Mouse (Mus musculus): ENCODE results near the gene Mettl7b.

The Mettl7b gene

GRCm38 (mm10) chr10:128945675-128946074, 15.1 kb downstream of the Mettl7b start:
- peak; percentile 78 to 79 for DNase-seq

GRCm38 (mm10) chr10:128940475-128941061, 20.2 kb downstream of the Mettl7b start:
- no peak for DNase-seq

GRCm38 (mm10) chr10:128938974-128939373, 21.8 kb downstream of the Mettl7b start:
- peak; percentile 50 to 58 for DNase-seq

DNA sequence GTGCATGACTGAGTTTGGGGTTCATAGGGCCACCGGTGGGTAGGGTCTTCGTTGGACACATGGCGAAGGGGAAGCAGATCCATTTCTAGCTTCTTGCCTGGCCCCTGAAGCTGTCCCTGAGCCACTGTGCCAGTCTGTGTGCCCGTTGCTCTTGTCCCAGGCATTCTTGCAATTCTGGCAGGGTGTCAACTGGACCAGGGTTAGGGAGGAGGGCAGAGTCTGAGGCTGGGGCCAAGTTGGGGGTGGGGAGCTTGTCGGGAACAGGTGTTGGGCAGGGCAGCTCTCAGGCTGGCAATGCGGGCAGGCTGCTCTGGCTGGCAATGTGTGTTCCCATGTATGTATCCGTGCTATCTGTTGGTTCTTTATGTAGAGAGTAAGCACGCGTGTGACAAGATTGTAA, 22.3 kb downstream of the Mettl7b start:
- DNase-seq: peak; percentile 99 to 100

- DNase-seq: peak; percentile 73 to 75
Measured at GRCm38 (mm10) chr10:128937756-128938390, 22.9 kb downstream of the Mettl7b start.

DNA sequence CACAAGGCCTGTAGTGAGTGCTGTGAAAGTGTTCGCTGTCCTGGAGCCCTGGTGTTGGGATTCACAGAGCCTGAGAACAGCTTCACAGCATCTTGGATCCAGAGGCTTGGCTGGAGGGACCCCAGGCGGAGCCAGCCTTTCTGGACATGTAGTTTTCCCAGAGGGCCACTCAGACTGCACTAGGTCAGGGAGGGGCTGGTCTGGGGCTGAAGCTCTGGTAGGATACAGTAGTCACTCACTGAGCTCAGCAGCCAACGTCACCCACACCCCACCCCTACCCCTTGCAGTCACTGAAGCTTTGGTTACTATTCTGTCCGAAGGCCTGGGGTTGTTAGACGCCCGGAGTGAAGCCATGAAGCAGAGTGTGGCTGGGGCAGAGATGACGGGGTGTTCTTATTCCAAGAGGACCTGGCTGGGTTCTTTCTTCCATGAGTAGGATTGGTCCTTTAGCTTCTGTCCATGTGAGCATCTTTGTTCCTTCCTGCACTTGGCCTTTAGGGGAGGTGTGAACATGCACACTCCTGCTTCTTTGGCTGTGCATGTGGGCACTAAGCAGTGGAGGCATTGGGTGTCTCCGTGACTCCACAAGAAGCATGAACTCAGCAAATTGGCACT, 24.9 kb downstream of the Mettl7b start:
- DNase-seq: peak; percentile 60 to 62

DNA sequence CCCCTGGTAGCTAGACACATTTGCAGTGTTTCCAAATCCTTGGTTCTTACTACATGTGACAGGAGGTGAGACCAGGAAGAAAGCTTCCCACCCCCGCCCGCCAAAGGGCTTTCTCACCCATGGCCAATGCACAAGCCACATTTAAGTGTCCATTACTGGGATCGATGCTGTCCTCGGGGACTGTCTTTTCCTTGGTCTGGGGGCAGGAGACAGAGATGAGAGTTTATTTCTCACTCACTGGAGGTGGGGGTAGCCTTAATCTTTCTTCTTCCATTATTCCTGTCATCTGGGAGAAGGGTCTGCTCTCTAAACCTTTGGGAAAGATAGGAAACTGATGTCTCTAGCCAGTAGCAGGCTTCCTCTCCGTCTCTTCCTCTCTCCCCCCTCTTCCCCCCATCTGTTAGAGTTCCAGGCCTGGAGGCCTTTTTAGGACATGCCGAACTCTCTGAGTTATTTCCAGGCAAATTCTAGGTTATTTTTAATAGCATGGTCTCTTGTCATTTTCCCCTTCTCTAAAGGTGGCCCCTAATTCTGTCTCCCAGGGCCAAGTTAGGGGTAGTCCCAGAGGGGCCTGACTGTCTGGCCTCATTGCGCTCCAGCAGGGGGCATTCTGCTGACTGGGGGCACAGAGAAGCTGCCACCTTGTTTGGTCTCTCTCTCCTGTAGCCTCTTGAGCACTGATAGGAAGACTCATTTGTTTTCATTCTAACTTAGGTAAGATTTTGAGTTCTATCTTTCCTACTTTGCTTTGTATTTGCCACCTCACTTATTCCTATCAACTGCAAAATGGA, 25.6 kb downstream of the Mettl7b start:
- peak; percentile 61 to 65 for DNase-seq

DNA sequence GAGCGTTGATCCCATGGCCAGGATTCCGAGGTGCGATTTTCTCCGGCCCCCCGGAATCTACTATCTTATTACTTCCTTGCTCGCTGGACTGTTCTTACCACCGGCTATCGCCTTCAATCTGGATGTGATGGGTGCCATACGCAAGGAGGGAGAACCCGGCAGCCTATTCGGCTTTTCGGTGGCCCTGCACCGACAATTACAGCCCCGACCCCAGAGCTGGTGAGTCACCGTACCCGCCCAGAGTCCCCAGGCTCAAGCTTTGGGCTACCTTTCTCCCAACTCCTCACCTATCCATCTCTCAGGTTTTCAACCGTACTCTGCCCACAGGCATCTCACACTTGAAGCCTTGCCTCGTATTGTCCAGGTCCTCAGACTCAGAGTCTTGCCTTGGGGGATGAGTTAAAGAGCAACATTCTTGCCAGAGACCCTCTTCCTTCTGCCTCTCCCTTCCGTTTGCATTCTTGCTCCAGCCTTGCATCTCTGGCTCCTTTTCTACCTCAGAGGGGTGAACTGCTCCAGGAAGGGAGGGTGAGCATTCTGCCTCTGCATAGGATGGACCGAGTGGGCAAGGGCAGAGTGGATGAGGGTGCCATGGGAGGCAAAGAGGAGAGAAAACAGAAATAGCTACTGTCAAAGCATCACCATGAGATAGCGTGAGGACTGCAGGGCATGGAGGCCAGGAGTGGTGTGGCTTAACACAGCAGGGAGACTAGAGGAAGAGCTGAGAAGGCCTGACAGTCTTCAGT, 26.6 kb downstream of the Mettl7b start:
- DNase-seq: peak; percentile 45 to 62

GRCm38 (mm10) chr10:128933574-128933973, 27.2 kb downstream of the Mettl7b start, which contains the start of gene Itga7:
Gene Itga7 (plus strand): TSS chr10:128933818.
- DNase-seq: peak; percentile 83 to 86

DNA sequence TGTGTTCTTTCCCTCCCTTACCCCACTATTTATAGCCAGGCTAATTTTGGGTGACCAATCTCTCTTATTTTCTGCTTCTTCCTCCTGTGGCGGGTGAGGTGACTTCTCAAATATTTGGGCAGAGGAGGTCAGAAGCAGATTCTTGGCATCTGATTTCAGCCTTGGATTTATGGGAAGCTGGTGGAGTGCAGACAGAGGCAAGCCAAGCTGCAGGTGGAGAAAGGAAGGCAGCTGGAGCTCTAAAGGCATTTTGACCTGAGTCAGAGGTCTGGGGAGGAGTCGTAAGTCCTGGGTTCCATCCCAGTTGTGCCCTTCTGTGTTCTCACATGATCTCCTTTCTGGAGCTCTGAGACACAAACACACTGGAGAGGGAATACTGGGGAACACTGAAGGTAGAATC, 29.3 kb downstream of the Mettl7b start:
- DNase-seq: no peak

DNA sequence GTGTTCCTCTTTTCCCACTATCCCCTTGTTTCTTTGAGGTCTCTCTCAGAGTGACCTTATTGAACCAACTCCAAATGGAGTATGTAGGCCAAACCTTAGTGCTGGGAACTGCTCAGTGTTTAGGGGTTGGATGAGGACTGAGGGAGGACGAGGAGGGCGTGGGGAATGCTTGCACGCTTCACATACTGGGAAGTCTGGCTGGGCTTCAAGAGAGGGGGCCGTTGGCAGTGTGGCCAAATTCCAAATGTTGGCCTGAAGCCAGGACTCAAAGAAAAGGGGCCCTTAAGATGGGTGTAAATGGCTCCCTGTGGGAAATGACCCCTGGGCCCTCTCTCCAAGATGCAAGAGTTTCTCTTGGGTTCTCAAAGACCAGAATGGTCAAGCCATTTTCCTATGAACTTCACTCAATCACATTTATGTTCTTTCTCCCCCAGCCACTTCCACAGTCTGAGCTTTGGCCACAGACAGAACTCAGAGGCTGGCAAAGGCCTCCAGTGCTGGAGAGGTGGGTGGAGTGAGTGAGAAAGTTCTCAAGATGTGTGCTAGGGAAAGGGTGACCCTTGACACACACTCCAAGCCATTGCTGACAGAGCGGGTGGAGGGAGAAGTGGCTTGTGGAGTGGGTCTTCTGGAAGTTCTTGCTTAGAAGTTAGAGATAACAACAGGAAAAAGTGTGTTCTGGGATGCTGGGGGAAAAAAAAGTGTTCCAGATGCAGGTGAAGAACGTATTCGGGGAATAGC, 31.0 kb downstream of the Mettl7b start:
- peak; percentile 65 to 71 for DNase-seq

- peak; percentile 67 to 71 for DNase-seq
Measured at GRCm38 (mm10) chr10:128928356-128928755, 32.4 kb downstream of the Mettl7b start.

DNA sequence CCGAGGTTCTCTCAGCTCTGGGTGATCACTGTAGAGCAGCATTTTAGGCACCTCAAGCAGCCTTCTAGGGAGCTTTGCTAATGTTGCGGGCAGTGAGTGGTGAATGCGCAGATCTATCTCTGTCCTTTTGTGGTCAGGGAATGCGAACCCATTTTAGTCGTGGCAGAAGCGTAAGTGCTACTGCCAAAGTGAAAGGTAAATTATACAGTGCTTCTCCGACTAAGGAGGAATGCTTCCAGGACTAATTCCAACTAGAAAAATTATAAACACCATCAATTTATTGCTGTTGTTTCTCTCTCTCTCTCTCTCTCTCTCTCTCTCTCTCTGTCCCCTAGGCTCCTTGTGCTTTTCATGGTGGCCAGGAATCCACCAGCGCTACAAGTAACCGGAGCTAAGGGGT, 36.9 kb downstream of the Mettl7b start, which contains the start of gene Bloc1s1:
Gene Bloc1s1, minus strand, starts transcription at position 101 of the 400 bp plus-strand sequence.
- DNase-seq: no peak

DNA sequence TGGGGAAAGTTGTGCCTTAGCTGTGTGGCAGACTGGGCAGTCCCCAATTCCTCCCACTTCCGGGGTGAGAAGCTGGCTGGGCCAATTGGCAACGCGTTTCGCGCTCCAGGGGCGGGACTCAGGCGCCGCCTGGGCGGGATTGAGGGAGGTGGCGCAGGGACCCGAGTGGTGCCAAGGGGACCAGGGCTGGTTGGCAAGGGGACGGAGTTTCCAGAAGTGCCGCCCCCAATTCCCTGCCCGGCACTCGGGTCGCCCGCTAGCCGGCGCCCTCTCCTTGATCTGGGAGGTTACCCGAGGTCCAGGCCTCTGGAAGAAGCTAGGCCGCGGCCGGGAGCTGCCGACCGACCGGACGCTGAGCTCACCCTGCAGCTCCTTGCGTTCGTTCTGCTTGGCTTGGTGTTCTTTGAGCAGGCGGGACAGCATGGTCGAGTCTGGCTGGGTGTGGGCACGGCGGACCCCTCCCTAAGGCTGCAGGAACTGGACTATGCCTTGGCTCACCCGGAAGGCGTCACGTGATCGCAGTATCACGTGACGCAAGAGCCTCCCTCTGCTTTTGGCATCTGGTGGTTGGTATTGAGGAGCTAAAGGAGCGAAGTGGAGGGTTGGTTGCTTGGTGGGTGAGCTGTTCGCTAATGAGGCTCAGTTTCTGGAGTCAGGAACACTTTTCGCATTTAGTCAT, 37.6 kb downstream of the Mettl7b start:
- DNase-seq: peak; percentile 96 to 98

GRCm38 (mm10) chr10:128922822-128923012, 38.1 kb downstream of the Mettl7b start, which contains the start of gene Rdh5:
Gene Rdh5 (minus strand): TSS chr10:128922888.
- no peak for DNase-seq

DNA sequence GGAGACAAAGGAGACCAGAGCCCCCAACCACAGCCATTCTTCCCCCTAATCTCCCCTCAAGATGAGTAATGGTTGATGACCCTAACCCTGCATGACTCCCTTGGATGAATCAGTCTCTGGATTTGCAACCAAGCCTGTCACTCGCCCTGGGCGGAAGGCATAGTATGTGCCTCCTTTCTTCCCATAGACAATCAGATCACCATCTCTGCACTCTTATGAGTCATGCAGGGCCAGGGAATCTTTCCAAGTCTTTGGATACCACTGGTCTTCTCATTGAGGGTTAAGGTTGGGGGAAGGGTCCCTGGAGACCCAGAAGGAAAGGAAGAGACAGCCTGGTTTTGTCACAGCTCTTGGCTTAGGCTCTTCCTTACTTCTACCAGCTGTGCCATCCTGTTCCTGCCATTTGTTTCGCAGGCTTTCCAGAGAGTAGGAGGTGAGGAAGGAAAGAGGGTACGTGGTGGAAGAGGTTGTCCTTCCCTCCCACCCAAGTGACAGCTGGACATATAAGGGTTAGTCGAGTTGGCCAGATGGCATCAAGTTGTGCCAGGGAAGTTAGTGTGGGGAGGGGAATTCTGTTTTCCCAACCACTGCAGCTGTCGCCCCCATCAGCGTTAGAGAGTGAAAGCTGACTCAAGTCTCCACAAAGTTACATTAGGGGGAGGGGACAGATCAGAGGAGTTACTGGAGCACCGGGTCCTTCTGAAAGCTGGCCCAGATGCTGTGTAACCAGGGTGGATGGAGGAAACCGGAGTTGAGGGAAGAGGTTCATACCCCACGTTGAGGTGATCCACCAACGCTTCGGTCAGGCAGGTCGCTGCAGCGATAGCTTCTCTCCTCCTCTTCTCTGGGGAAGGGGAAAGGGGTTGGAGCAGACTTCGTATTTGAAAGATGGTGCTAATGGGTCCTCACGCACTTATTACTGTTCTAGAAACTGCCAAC, 38.6 kb downstream of the Mettl7b start:
- peak; percentile 70 to 78 for DNase-seq

GRCm38 (mm10) chr10:128921251-128921650, 39.5 kb downstream of the Mettl7b start:
- DNase-seq: no peak

- peak in 1 of 2 experiments; percentile 37 for DNase-seq
Measured at GRCm38 (mm10) chr10:128920736-128921161, 40.0 kb downstream of the Mettl7b start.

- no peak for DNase-seq
Measured at GRCm38 (mm10) chr10:128919966-128920365, 40.8 kb downstream of the Mettl7b start.

DNA sequence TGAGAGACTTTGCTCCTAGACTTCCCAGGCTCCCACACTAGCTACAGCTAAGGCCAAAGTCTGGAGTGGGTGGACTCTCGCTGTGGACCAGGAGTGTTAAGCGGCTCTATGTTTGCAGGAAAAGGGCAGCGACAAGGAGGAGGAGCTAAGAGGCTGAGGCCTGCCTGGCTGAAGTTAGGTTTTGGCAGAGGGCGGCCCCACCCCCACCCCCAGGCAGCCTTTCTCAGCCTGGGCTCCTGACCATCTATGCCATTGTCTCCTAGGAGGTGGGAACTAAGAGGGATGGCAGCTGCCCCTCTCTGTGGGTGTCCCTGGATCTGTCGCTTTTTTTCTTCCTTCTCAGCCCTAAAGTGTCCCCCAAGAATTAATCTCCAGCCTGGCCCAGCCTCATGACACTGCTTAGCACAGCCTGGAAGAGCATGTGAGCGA, 41.6 kb downstream of the Mettl7b start:
- peak; percentile 83 to 90 for DNase-seq
